In genomic region chr7:67446606-67447005, GRCm38 (mm10) we compare ENCODE assay signal across 15 mouse cellular contexts.
DNase-seq lines count a peak whose midpoint lies in the region; ATAC-seq and TF ChIP-seq lines count a peak whose summit lies in the region.
"Had no signal": no experiment of that assay in that cellular context is flagged by ENCODE, and none has a peak within 500 bp of the region (broad histone marks: within the 10 kb centered on the region; RNA-seq: fewer than 3 reads in every experiment).

No protein-coding gene starts in this region.

- peak overlapping the region; percentile 93 for H3K27ac ChIP-seq in gastrocnemius, adult 2 months
- H3K27ac ChIP-seq in midbrain, embryonic 16.5 days (ENCODE audit: low read length) = 0 out of 2 replicates have a peak overlapping the region, but pooled peaks have one; percentile 31
- no peak overlapping the region for H3K27ac ChIP-seq in midbrain, embryonic 14.5 days (replicated peaks; ENCODE audit: low read depth, low read length)
- H3K27ac ChIP-seq in heart, embryonic 14.5 days (replicated peaks in 1 of 2; ENCODE audit: control insufficient read depth in 1 of 2, insufficient read depth in 1 of 2, low read depth in 2 of 2, low read length in 2 of 2) = peak overlapping the region; percentile 86 to 96
- H3K27ac ChIP-seq in neural tube, embryonic 14.5 days (ENCODE audit: low read depth, low read length) = peak overlapping the region; percentile 67; the same call in 1 of the 2 replicates
- no peak overlapping the region for H3K27ac ChIP-seq in intestine, embryonic 15.5 days
- no peak overlapping the region for H3K27ac ChIP-seq in cerebellum, adult 2 months (ENCODE audit: insufficient read depth, low read length)
- H3K27ac ChIP-seq: embryonic facial prominence, embryonic 13.5 days; kidney, embryonic 15.5 days had no signal

- TF ChIP-seq POLR2A in cerebellum, adult 2 months (IDR thresholded peaks at IDR 0.05; ENCODE audit: borderline replicate concordance, insufficient read depth, low read length) = no peak

- 71% methylated on average over 9 of the region's 9 CpGs for WGBS in midbrain, embryonic 16.5 days
- WGBS in midbrain, embryonic 14.5 days = 74% methylated on average over 9 of the region's 9 CpGs
- 9% methylated on average over 9 of the region's 9 CpGs for WGBS in heart, embryonic 14.5 days
- WGBS in neural tube, embryonic 14.5 days = 47% methylated on average over 9 of the region's 9 CpGs
- 59% methylated on average over 9 of the region's 9 CpGs for WGBS in intestine, embryonic 15.5 days
- 53% methylated on average over 9 of the region's 9 CpGs for WGBS in cerebellum, adult 2 months

- H3K36me3 ChIP-seq in midbrain, embryonic 16.5 days (ENCODE audit: control insufficient read depth, insufficient read depth, low read length) = no peaks in the 10 kb centered on the region
- H3K36me3 ChIP-seq in midbrain, embryonic 14.5 days (ENCODE audit: control insufficient read depth, insufficient read depth, low read length) = no peaks in the 10 kb centered on the region
- H3K36me3 ChIP-seq in heart, embryonic 14.5 days (ENCODE audit: control insufficient read depth, insufficient read depth, low read length) = no peaks in the 10 kb centered on the region
- no peaks in the 10 kb centered on the region for H3K36me3 ChIP-seq in neural tube, embryonic 14.5 days (ENCODE audit: control insufficient read depth, insufficient read depth, low read length)
- no peaks in the 10 kb centered on the region for H3K36me3 ChIP-seq in intestine, embryonic 15.5 days
- H3K36me3 ChIP-seq: embryonic facial prominence, embryonic 13.5 days; kidney, embryonic 15.5 days had no signal

- no peaks in the 10 kb centered on the region for H3K9me3 ChIP-seq in midbrain, embryonic 16.5 days (replicated peaks; ENCODE audit: control insufficient read depth, low read length, poor library complexity, severe bottlenecking)
- no peaks in the 10 kb centered on the region for H3K9me3 ChIP-seq in midbrain, embryonic 14.5 days (ENCODE audit: control insufficient read depth, low read length)
- 0 out of 2 replicates have a peak, but pooled peaks cover 2% of the 10 kb centered on the region for H3K9me3 ChIP-seq in heart, embryonic 14.5 days (ENCODE audit: control insufficient read depth, low read length)
- H3K9me3 ChIP-seq in neural tube, embryonic 14.5 days (ENCODE audit: control insufficient read depth, low read length) = no peaks in the 10 kb centered on the region
- no peaks in the 10 kb centered on the region for H3K9me3 ChIP-seq in intestine, embryonic 15.5 days
- H3K9me3 ChIP-seq: kidney, embryonic 15.5 days had no signal

- no peak for DNase-seq in gastrocnemius, adult 2 months
- DNase-seq in gastrocnemius, adult 18-20 months (ENCODE audit: low spot score) = no peak
- DNase-seq in midbrain, embryonic 14.5 days = no peak
- DNase-seq in cerebellum, adult 2 months = no peak
- DNase-seq: cerebellum, adult 9-10 months; forebrain, postnatal 0 days; spleen, adult 18-20 months; thymus, adult 18-20 months had no signal

- H3K4me2 ChIP-seq in midbrain, embryonic 16.5 days (ENCODE audit: low read length) = no peak overlapping the region
- no peak overlapping the region for H3K4me2 ChIP-seq in midbrain, embryonic 14.5 days (ENCODE audit: low read length)
- no peak overlapping the region for H3K4me2 ChIP-seq in heart, embryonic 14.5 days (ENCODE audit: low read length)
- no peak overlapping the region for H3K4me2 ChIP-seq in neural tube, embryonic 14.5 days (ENCODE audit: low read depth, low read length)
- no peak overlapping the region for H3K4me2 ChIP-seq in intestine, embryonic 15.5 days (replicated peaks)
- H3K4me2 ChIP-seq: embryonic facial prominence, embryonic 13.5 days; kidney, embryonic 15.5 days had no signal

- H3K4me3 ChIP-seq in gastrocnemius, adult 2 months = no peak overlapping the region
- H3K4me3 ChIP-seq in midbrain, embryonic 16.5 days (ENCODE audit: low read depth, low read length) = no peak overlapping the region
- H3K4me3 ChIP-seq in midbrain, embryonic 14.5 days (replicated peaks; ENCODE audit: low read depth, low read length) = no peak overlapping the region
- H3K4me3 ChIP-seq in heart, embryonic 14.5 days (ENCODE audit: control insufficient read depth in 1 of 2, insufficient read depth in 1 of 2, low read depth in 1 of 2, low read length in 2 of 2) = no peak overlapping the region
- no peak overlapping the region for H3K4me3 ChIP-seq in neural tube, embryonic 14.5 days (ENCODE audit: low read depth, low read length)
- no peak overlapping the region for H3K4me3 ChIP-seq in intestine, embryonic 15.5 days (replicated peaks)
- H3K4me3 ChIP-seq in cerebellum, adult 2 months (replicated peaks; ENCODE audit: insufficient read depth, low read depth, low read length) = no peak overlapping the region
- H3K4me3 ChIP-seq: embryonic facial prominence, embryonic 13.5 days; kidney, embryonic 15.5 days; megakaryocyte, embryonic 14.5 days had no signal

- intact Hi-C loops in gastrocnemius, adult 2 months (cut with DNase I) = loop anchor here (5.0 kb wide), 1 partner anchor 41 kb away; no protein-coding TSS in a partner anchor

- TF ChIP-seq CTCF in gastrocnemius, adult 2 months (IDR thresholded peaks at IDR 0.05) = no peak
- TF ChIP-seq CTCF in cerebellum, adult 2 months (IDR thresholded peaks at IDR 0.05; ENCODE audit: borderline replicate concordance, insufficient read depth, low read depth, low read length) = no peak

- ATAC-seq in midbrain, embryonic 16.5 days = no peak
- no peak for ATAC-seq in midbrain, embryonic 14.5 days (ENCODE audit: low FRiP score, low TSS enrichment)
- ATAC-seq in heart, embryonic 14.5 days (ENCODE audit: insufficient number of reproducible peaks, insufficient read depth, low FRiP score, low read depth) = peak; percentile 64
- ATAC-seq in neural tube, embryonic 14.5 days (ENCODE audit: low read depth) = no peak
- ATAC-seq in intestine, embryonic 15.5 days = no peak
- ATAC-seq: forebrain, postnatal 0 days had no signal

- no peak overlapping the region for H3K9ac ChIP-seq in midbrain, embryonic 16.5 days (ENCODE audit: low read depth, low read length)
- no peak overlapping the region for H3K9ac ChIP-seq in midbrain, embryonic 14.5 days (replicated peaks; ENCODE audit: low read length)
- 0 out of 2 replicates have a peak overlapping the region, but pooled peaks have one; percentile 32 for H3K9ac ChIP-seq in heart, embryonic 14.5 days (ENCODE audit: low read length)
- no peak overlapping the region for H3K9ac ChIP-seq in neural tube, embryonic 14.5 days (replicated peaks; ENCODE audit: low read depth, low read length)
- no peak overlapping the region for H3K9ac ChIP-seq in intestine, embryonic 15.5 days
- H3K9ac ChIP-seq: kidney, embryonic 15.5 days had no signal

- peaks cover 29% of the 10 kb centered on the region for H3K4me1 ChIP-seq in midbrain, embryonic 16.5 days (ENCODE audit: control insufficient read depth, insufficient read depth, low read length)
- H3K4me1 ChIP-seq in midbrain, embryonic 14.5 days (ENCODE audit: control insufficient read depth, insufficient read depth, low read length) = peaks cover 35% of the 10 kb centered on the region
- peaks cover 47 to 56% of the 10 kb centered on the region in 2 experiments for H3K4me1 ChIP-seq in heart, embryonic 14.5 days (ENCODE audit: control insufficient read depth in 2 of 2, insufficient read depth in 2 of 2, low read length in 2 of 2)
- peaks cover 32% of the 10 kb centered on the region for H3K4me1 ChIP-seq in neural tube, embryonic 14.5 days (ENCODE audit: control insufficient read depth, insufficient read depth, low read length)
- H3K4me1 ChIP-seq in intestine, embryonic 15.5 days (replicated peaks) = peaks cover 17% of the 10 kb centered on the region
- peaks cover 12% of the 10 kb centered on the region for H3K4me1 ChIP-seq in cerebellum, adult 2 months (ENCODE audit: control insufficient read depth, insufficient read depth, low read length)

- H3K27me3 ChIP-seq in midbrain, embryonic 16.5 days (ENCODE audit: control insufficient read depth, insufficient read depth, low read depth, low read length) = no peaks in the 10 kb centered on the region
- no peaks in the 10 kb centered on the region for H3K27me3 ChIP-seq in midbrain, embryonic 14.5 days (ENCODE audit: control insufficient read depth, insufficient read depth, low read length)
- no peaks in the 10 kb centered on the region for H3K27me3 ChIP-seq in heart, embryonic 14.5 days (ENCODE audit: control insufficient read depth, insufficient read depth, low read length)
- no peaks in the 10 kb centered on the region for H3K27me3 ChIP-seq in neural tube, embryonic 14.5 days (ENCODE audit: control insufficient read depth, insufficient read depth, low read length)
- H3K27me3 ChIP-seq in intestine, embryonic 15.5 days (replicated peaks) = no peaks in the 10 kb centered on the region
- H3K27me3 ChIP-seq in cerebellum, adult 2 months (ENCODE audit: control insufficient read depth, insufficient read depth, low read length) = no peaks in the 10 kb centered on the region
- H3K27me3 ChIP-seq: embryonic facial prominence, embryonic 13.5 days; kidney, embryonic 15.5 days had no signal

Comparison
In these comparisons a context has a peak if more than half of its experiments do, and no peak if none do; other contexts are left out.
1. H3K27ac ChIP-seq: peak in gastrocnemius, adult 2 months (single experiment), midbrain, embryonic 16.5 days (single experiment), heart, embryonic 14.5 days (2 of 2) and neural tube, embryonic 14.5 days (single experiment); none in midbrain, embryonic 14.5 days (single experiment), intestine, embryonic 15.5 days (single experiment) and cerebellum, adult 2 months (single experiment).